Mouse (Mus musculus) retina, adult 2 months (tissue): ENCODE measurements around the gene Tlk1.

ENCODE experiments used
- DNase-seq: peaks from one replicate; pipeline ENCODE4 v3.0.0-alpha.2; 2012; ENCODE audit warnings: low read depth, low spot score

Gene Tlk1

DNA sequence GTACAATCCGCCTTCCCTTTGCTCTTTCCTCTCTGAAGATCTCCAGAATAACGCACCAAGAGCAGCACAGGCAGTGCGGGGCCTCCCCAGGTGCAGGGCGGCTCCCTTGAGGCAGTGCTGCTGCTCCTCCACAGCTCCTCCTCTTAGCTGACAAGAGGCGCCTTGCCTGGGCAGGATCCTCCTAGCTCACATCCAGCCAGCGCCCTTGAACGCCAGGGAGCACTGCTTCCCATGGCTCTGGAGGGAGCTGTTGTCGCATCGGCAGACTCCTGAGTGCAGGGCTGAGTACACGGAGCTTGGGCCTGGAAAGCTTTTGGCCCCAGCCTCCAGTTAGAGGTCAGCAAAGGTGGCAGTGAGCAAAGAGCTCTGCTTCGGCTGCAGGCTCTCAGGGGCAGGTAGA lies 135.3 kb downstream of the Tlk1 start:
- no peak for DNase-seq

DNA sequence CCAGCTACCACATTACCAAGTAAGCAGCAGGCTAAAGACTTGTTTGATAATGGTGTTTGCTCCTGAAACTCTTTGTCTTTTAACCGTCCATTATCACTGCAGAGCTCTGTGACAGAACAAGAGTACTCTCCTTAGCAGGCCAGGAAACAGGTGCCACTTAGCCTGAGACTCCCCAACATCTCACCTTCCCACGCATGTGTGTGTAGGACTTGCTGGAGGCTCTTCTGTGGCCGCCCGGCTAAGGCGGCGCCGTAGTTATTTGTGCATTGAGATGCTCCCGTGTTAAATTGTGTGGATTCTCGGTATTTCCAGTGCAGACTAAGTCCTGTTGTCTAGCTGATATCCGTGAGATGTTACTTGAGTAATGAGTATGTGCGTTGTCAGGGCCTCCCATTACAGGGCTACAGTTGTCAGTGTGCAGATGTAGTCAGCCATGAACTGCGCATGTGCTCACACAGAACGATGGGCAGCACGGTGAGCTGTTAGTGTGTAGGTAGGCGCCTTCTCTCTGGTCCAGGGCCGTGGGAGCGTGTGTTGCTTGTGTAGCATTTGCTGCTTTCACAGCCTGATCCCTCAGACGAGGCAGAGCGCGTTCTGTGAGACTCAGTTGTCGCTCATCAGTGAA lies 137.0 kb downstream of the Tlk1 start:
- DNase-seq, result no peak

DNA sequence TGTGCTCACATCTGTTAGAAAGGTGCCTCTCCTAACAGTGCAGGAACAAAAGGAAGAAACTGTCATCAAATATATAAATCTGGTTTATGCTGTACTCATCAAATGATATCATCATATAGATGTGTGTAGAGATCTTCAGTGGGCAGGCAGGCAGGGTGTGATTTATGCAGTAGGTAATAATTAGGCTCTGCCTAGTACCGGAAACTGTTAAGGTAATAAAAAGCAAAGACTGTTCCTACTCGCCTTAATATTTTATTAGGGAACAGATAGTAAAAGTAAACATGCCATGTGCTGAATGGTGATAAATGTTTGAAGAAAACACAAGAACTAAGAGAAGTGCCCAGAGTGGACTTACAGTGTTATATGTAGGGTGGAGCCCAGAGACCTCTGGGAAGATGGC lies 143.2 kb downstream of the Tlk1 start:
- no peak for DNase-seq

DNA sequence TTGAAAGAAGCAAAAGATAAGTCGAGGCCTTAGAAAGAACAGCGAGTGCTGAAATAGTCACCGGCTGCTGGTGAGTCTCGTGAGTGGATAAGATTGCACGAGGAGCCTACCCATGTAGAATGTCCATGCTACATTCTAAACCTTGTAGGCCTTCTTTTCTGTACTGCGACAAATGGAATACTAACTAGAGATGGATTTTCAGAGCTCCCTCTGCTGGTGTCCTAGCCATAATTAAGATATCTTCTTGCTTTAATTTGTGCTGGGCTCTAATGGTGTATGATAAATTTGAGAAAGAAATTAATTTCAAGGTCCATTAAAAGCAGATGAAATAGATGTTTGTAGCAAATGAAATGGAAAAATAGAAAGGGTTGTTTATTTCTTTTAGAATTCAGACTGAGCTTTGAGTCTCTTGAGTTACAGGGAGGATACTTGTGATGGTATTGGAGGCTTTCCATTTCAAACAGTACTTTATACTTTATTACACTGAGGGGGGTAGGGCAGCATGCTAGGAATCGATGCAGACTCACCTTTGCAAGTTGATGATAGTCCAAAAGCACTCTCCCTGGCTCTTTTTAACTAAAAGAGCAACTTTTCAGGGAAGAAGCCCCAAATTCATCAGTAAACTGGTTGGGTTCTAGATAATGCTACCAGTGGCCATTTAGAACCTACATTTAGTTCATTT lies 151.9 kb downstream of the Tlk1 start:
- DNase-seq, result no peak

DNA sequence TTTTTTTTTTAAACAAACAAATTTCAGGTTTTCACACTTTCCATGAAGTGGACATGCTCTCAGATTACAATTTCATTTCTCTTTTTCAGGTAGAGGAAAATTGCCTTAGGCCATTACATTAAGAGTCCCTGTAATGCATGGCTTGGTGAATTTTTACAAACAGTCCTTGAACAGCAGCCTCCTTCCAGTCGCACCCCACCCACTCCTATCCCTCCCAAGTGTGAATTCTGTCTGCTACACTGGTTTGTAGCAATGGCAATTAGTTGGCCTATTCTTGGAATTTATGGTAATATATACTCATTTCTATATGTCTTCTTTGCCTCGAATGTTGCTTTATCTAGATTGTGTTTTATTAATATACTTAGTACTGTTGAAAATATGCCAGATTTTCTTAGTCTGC lies 153.1 kb downstream of the Tlk1 start:
- no peak for DNase-seq

DNA sequence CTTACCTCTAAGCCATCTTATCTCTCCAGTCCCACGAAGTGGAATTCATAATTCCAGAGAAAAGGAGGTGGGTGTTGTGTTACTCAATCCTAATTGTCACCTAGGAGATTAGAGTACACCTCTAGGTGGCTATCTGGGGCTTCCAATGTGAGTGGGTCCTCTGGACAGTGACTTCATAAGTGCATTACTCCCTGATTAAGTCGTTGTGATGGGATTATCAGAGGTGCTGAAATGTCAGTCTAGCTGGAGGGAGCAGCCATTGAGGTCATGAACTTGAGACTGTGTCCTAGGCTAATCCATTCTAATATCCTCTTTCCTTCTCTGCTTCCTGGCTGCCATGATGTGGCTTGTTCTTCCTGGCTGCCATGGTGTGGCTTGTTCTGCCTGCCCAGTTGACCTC lies 155.6 kb downstream of the Tlk1 start:
- peak; percentile 74 for DNase-seq

DNA sequence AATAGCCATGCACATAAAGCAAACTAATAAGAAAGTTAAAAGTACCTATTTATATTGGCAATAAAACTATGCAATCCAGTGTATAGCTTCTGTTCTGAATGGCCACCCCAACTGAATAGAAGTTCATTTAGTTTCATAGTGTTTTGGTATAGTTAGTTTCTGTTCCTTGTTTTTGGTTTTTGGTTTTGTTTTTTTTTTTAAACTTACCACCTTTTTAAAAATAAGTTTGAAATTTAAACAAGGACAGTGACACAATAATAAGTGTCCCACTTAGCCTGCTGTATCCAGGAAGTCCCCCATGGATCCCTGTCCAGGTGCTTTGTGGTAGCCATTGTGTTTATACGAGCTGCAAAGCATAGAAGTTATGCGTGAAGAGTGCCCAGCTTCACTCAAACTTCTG lies 156.3 kb downstream of the Tlk1 start:
- no peak for DNase-seq

DNA sequence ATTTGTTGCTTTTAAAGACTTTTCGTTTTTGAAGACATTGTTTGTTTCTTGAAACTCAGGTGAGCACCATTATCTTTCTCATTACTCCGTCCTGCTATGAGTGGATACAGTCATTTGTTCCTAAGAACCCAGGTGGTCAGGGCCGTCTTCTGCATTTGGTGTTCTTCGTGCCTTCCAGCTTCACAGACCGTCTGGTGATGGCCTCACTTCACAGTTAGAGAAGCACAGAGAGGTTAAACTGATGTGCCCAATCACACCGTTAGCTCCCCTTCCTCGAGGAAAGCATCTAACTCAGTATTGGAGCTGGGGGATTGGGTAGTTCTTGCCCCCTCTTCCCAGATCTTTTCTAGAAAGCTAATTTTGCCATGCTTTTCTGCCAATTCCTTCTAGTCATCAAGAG lies 158.5 kb downstream of the Tlk1 start:
- DNase-seq, result no peak

DNA sequence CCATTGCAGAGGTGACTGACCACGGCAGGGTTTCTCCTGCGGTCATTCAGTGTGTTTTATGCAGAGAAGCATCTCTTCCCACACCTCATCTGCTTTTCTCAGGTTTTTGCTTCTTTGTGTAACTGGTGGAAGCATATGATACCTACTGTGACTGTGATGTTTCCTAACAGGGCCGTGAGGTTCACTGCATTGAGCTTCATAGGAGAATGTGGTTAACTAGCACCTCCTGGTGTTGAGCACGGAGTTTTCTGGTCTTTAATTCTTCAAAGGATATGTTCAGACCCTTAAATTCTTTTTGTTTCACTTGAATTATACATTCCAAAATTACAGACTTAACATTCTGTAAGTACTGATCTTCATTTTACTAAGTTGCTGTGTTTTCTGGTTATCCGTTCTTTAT lies 161.8 kb downstream of the Tlk1 start:
- DNase-seq, result no peak
